Mouse (Mus musculus): ENCODE measurements around the gene Tppp2. TPM values are rescaled to one million over a fixed set of nuclear protein-coding genes. Genes with fewer than 3 reads are reported as not detected.
A peak's percentile ranks its signal among the peaks of the same experiment; 100 is the strongest.

The Tppp2 gene
- not detected in 2 replicates for polyA plus RNA-seq (2014; fragmentation: Nextera tagmentation; extraction: Ambion mirVana)

DNA sequence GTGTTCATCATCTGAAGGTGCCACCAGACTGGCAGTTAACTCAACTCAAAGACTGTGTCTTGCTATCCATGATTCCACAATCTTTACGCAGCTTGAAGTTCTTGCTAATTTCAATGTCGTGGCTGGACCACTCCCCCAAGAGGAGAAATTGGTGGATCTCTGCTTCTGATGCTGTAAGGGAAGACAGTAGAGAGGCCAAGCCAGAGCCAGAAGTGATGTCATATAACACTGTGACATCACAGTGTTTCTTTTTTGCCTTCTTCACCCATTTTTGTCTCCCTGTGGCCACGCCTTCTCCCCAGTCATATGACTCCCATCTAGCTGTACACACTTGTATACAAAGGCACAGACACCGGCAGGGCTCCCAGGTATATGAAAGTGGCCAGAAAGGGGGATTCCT, at the start of gene Tppp2:
Gene Tppp2 (plus strand): TSS at position 301 of the 400 bp plus-strand sequence.
- WGBS = 84% methylated on average over 4 of the region's 4 CpGs
- no peak within 1 kb of the TSS for H3K27ac ChIP-seq (ENCODE audit: low read depth, low read length)

DNA sequence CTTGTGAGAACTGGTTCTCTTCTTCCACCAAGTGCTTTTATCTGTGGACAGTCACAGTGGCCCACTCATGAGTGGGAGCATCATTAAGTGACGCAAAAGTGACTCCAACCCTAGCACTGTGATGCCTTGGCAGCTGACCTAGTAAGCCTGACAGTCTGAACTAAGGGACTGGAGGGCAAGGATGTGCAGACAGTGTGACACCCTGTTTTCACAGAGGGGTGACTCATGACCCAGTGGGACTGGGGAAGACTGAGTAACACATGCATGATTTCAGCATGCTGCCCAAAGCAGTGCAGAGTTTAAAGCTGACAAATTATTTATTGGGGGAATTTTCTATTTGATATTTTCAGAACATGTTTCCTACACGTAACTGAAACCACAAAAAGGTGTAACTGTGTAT, 47.5 kb upstream of the Tppp2 start:
- ATAC-seq (replicated peaks; ENCODE audit: low FRiP score) (no peak), DNase-seq (ENCODE audit: low spot score) (no peak)
- H3K4me2 ChIP-seq = no peak overlapping the region
- no peaks in the 10 kb centered on the region for H3K36me3 ChIP-seq (ENCODE audit: control insufficient read depth, insufficient read depth, low read length)
- H3K27me3 ChIP-seq (replicated peaks; ENCODE audit: control insufficient read depth, insufficient read depth, low read length) = no peaks in the 10 kb centered on the region
- no peak overlapping the region for H3K4me3 ChIP-seq (ENCODE audit: low read depth, low read length)
- H3K9me3 ChIP-seq (ENCODE audit: control insufficient read depth, low read length) = no peaks in the 10 kb centered on the region
- no peak overlapping the region for H3K27ac ChIP-seq (ENCODE audit: low read depth, low read length)
- no peak overlapping the region for H3K9ac ChIP-seq (ENCODE audit: low read depth, low read length)
- H3K4me1 ChIP-seq (replicated peaks; ENCODE audit: control insufficient read depth, insufficient read depth, low read length) = no peaks in the 10 kb centered on the region
- 68% methylated on average over 2 of the region's 2 CpGs for WGBS

More for the DNA sequence above, at the start of gene Tppp2:
- DNase-seq (ENCODE audit: low spot score) (no peak), ATAC-seq (replicated peaks; ENCODE audit: low FRiP score) (no peak)
- H3K9me3 ChIP-seq (ENCODE audit: control insufficient read depth, low read length) = no peaks in the 10 kb centered on the region
- no peaks in the 10 kb centered on the region for H3K36me3 ChIP-seq (ENCODE audit: control insufficient read depth, insufficient read depth, low read length)
- H3K4me2 ChIP-seq = no peak within 1 kb of the TSS
- H3K4me3 ChIP-seq (ENCODE audit: low read depth, low read length) = no peak within 1 kb of the TSS
- no peak within 1 kb of the TSS for H3K9ac ChIP-seq (ENCODE audit: low read depth, low read length)
- peaks cover 2% of the 10 kb centered on the region; the same call in 1 of the 2 replicates for H3K27me3 ChIP-seq (replicated peaks; ENCODE audit: control insufficient read depth, insufficient read depth, low read length)
- H3K4me1 ChIP-seq (replicated peaks; ENCODE audit: control insufficient read depth, insufficient read depth, low read length) = peaks cover 5% of the 10 kb centered on the region

GRCm38 (mm10) chr14:51871741-51872140, 46.5 kb upstream of the Tppp2 start:
- 72% methylated on average over 9 of the region's 9 CpGs for WGBS
- no peaks in the 10 kb centered on the region for H3K4me1 ChIP-seq (replicated peaks; ENCODE audit: control insufficient read depth, insufficient read depth, low read length)
- H3K27ac ChIP-seq (ENCODE audit: low read depth, low read length) = no peak overlapping the region
- no peaks in the 10 kb centered on the region for H3K27me3 ChIP-seq (replicated peaks; ENCODE audit: control insufficient read depth, insufficient read depth, low read length)
- H3K4me2 ChIP-seq = no peak overlapping the region
- H3K9me3 ChIP-seq (ENCODE audit: control insufficient read depth, low read length) = no peaks in the 10 kb centered on the region
- ATAC-seq (replicated peaks; ENCODE audit: low FRiP score) (no peak), DNase-seq (ENCODE audit: low spot score) (no peak)
- no peak overlapping the region for H3K4me3 ChIP-seq (ENCODE audit: low read depth, low read length)
- no peaks in the 10 kb centered on the region for H3K36me3 ChIP-seq (ENCODE audit: control insufficient read depth, insufficient read depth, low read length)
- H3K9ac ChIP-seq (ENCODE audit: low read depth, low read length) = no peak overlapping the region

DNA sequence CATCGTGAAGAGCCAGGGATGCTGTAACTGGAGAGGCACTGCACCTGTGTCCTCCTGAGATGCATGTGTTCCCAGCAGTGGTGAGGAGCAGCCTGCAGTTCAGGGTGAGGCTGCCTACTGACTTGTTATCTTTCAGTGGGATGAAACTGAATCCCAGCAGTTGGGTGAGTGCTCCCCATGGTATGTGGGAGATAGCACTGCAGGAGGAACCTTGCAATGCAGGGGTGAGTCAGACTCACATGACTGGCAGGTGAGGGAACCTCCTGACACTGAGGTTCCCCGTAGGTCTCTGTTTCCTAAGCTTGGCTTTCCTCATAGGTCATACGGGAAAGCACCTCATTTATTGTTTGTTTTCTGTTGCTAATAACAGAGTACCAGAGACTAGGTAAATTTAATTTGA, 40.7 kb upstream of the Tppp2 start:
- DNase-seq (ENCODE audit: low spot score) (no peak), ATAC-seq (replicated peaks; ENCODE audit: low FRiP score) (no peak)
- H3K36me3 ChIP-seq (ENCODE audit: control insufficient read depth, insufficient read depth, low read length) = no peaks in the 10 kb centered on the region
- H3K4me3 ChIP-seq (ENCODE audit: low read depth, low read length) = no peak overlapping the region
- H3K4me2 ChIP-seq = no peak overlapping the region
- no peaks in the 10 kb centered on the region for H3K9me3 ChIP-seq (ENCODE audit: control insufficient read depth, low read length)
- WGBS = 78% methylated on average over 3 of the region's 3 CpGs
- H3K4me1 ChIP-seq (replicated peaks; ENCODE audit: control insufficient read depth, insufficient read depth, low read length) = no peaks in the 10 kb centered on the region
- H3K9ac ChIP-seq (ENCODE audit: low read depth, low read length) = no peak overlapping the region
- no peak overlapping the region for H3K27ac ChIP-seq (ENCODE audit: low read depth, low read length)
- H3K27me3 ChIP-seq (replicated peaks; ENCODE audit: control insufficient read depth, insufficient read depth, low read length) = no peaks in the 10 kb centered on the region

GRCm38 (mm10) chr14:51883527-51884030, 34.6 kb upstream of the Tppp2 start:
- H3K4me3 ChIP-seq (ENCODE audit: low read depth, low read length) = peak overlapping the region; percentile 74
- peak overlapping the region; percentile 87 for H3K4me2 ChIP-seq
- no peak overlapping the region for H3K9ac ChIP-seq (ENCODE audit: low read depth, low read length)
- 1% methylated on average over 4 of the region's 4 CpGs for WGBS
- peaks cover 6% of the 10 kb centered on the region; the same call in 1 of the 2 replicates for H3K36me3 ChIP-seq (ENCODE audit: control insufficient read depth, insufficient read depth, low read length)
- no peaks in the 10 kb centered on the region for H3K27me3 ChIP-seq (replicated peaks; ENCODE audit: control insufficient read depth, insufficient read depth, low read length)
- no peaks in the 10 kb centered on the region for H3K9me3 ChIP-seq (ENCODE audit: control insufficient read depth, low read length)
- ATAC-seq (replicated peaks; ENCODE audit: low FRiP score) (peak; percentile 50), DNase-seq (ENCODE audit: low spot score) (peak; percentile 47)
- no peak overlapping the region for H3K27ac ChIP-seq (ENCODE audit: low read depth, low read length)
- peaks cover 7% of the 10 kb centered on the region; the same call in 1 of the 2 replicates for H3K4me1 ChIP-seq (replicated peaks; ENCODE audit: control insufficient read depth, insufficient read depth, low read length)

- no peaks in the 10 kb centered on the region for H3K27me3 ChIP-seq (replicated peaks; ENCODE audit: control insufficient read depth, insufficient read depth, low read length)
- ATAC-seq (replicated peaks; ENCODE audit: low FRiP score) (peak; percentile 18), DNase-seq (ENCODE audit: low spot score) (no peak)
- H3K4me2 ChIP-seq = peak overlapping the region; percentile 87
- peak overlapping the region; percentile 13; the same call in 1 of the 2 replicates for H3K27ac ChIP-seq (ENCODE audit: low read depth, low read length)
- peak overlapping the region; percentile 74 for H3K9ac ChIP-seq (ENCODE audit: low read depth, low read length)
- H3K4me3 ChIP-seq (ENCODE audit: low read depth, low read length) = peak overlapping the region; percentile 74
- peaks cover 7% of the 10 kb centered on the region; the same call in 1 of the 2 replicates for H3K4me1 ChIP-seq (replicated peaks; ENCODE audit: control insufficient read depth, insufficient read depth, low read length)
- 1% methylated on average over 14 of the region's 14 CpGs for WGBS
- H3K9me3 ChIP-seq (ENCODE audit: control insufficient read depth, low read length) = no peaks in the 10 kb centered on the region
- H3K36me3 ChIP-seq (ENCODE audit: control insufficient read depth, insufficient read depth, low read length) = peaks cover 7% of the 10 kb centered on the region; the same call in 1 of the 2 replicates
Measured at GRCm38 (mm10) chr14:51884031-51884544, 34.1 kb upstream of the Tppp2 start.

DNA sequence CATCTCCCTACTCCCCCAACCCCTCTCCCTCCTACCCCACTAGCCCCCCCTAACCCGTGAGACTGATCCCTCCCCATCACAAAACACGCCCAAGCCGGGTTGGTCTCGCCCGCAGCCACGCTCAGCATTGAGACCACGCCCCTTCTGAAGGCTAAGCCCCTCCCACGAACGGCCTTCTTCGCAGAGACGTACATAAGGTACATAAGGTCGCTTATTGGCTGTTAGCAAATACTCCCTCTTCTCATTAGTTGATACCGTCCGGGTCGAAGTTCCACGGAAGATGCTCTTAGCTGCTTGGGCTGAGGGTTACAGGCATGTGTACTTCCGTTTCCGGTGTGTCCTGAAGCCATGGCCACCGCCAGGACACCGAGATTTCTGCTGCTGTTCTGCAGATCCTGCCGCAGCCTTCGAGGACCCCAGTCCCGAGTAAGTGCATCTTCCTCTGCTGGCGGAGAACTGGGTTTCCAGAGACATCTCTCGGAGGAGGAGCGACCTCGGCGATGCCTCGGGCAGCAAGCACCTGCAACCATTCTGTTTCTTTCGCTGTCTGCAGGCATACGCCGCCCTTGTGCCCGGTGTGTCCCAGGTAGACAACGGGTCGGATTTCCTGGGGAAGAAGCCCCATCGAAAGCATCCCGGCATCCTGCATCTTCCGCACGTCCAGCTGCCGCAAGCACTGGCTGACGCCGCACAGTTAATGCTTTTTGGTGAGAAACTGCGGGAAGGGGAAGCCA, 33.5 kb upstream of the Tppp2 start, which contains the start of gene Mettl17:
Gene Mettl17 (plus strand): TSS at position 245 of the 734 bp plus-strand sequence.
- Histone ChIP-seq H3K4me1 (replicated peaks; ENCODE audit: control insufficient read depth, insufficient read depth, low read length) (peaks cover 7% of the 10 kb centered on the region; the same call in 1 of the 2 replicates), H3K4me2 (peak within 1 kb of the TSS; percentile 87), H3K27me3 (replicated peaks; ENCODE audit: control insufficient read depth, insufficient read depth, low read length) (no peaks in the 10 kb centered on the region), H3K27ac (ENCODE audit: low read depth, low read length) (peak within 1 kb of the TSS; percentile 59; the same call in 1 of the 2 replicates), H3K9ac (ENCODE audit: low read depth, low read length) (peak within 1 kb of the TSS; percentile 74), H3K9me3 (ENCODE audit: control insufficient read depth, low read length) (no peaks in the 10 kb centered on the region), H3K4me3 (ENCODE audit: low read depth, low read length) (peak within 1 kb of the TSS; percentile 74), H3K36me3 (ENCODE audit: control insufficient read depth, insufficient read depth, low read length) (peaks cover 7% of the 10 kb centered on the region; the same call in 1 of the 2 replicates)
- WGBS = under 1% methylated on average over 43 of the region's 43 CpGs
- ATAC-seq (replicated peaks; ENCODE audit: low FRiP score) (peak; percentile 96), DNase-seq (ENCODE audit: low spot score) (peak; percentile 89)

GRCm38 (mm10) chr14:51886051-51886450, 32.2 kb upstream of the Tppp2 start:
- H3K4me2 ChIP-seq = peak overlapping the region; percentile 87
- H3K36me3 ChIP-seq (ENCODE audit: control insufficient read depth, insufficient read depth, low read length) = peaks cover 15% of the 10 kb centered on the region
- peak overlapping the region; percentile 74; the same call in 1 of the 2 replicates for H3K4me3 ChIP-seq (ENCODE audit: low read depth, low read length)
- DNase-seq (ENCODE audit: low spot score) (no peak), ATAC-seq (replicated peaks; ENCODE audit: low FRiP score) (no peak)
- H3K27ac ChIP-seq (ENCODE audit: low read depth, low read length) = no peak overlapping the region
- no peak overlapping the region for H3K9ac ChIP-seq (ENCODE audit: low read depth, low read length)
- peaks cover 7% of the 10 kb centered on the region; the same call in 1 of the 2 replicates for H3K4me1 ChIP-seq (replicated peaks; ENCODE audit: control insufficient read depth, insufficient read depth, low read length)
- no peaks in the 10 kb centered on the region for H3K9me3 ChIP-seq (ENCODE audit: control insufficient read depth, low read length)
- WGBS = 77% methylated on average over 6 of the region's 6 CpGs
- no peaks in the 10 kb centered on the region for H3K27me3 ChIP-seq (replicated peaks; ENCODE audit: control insufficient read depth, insufficient read depth, low read length)
